Mouse (Mus musculus): ENCODE measurements around the gene Ptk6. TPM values are rescaled to one million over a fixed set of nuclear protein-coding genes. Genes with fewer than 3 reads are reported as not detected.

Gene Ptk6
- total and polyA plus RNA-seq, 2 experiments from 2014 or later = not detected

DNA sequence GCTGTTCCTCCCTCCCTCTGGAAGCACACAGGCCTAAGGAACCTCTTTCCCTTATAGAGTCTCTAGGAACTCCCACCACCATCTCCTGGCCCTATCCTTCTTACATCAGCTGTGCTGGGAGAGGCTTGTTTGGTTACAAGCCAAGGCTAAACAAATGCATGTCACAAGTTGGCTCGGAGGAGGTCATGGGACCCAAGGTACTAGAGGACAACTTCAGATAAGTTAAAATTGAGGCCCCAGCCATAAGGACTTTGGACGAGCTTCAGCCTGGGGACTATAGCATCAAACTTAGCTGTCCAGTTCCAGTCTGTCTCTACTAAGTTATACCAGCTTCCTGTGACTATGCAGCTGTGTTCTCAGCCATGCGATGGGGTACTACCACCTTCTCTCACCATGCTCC is 24.5 kb upstream of the Ptk6 start:
- H3K27ac ChIP-seq (ENCODE audit: low read depth, low read length) = no peak overlapping the region
- TF ChIP-seq CTCF (IDR thresholded peaks at IDR 0.05) = no peak
- no peak overlapping the region for H3K9ac ChIP-seq (replicated peaks; ENCODE audit: low read length, poor library complexity, severe bottlenecking)
- no peak overlapping the region for H3K4me2 ChIP-seq (ENCODE audit: low read depth, low read length, poor library complexity, severe bottlenecking)
- H3K4me1 ChIP-seq (ENCODE audit: insufficient read depth, low read length) = no peaks in the 10 kb centered on the region
- 79% methylated on average over 3 of the region's 3 CpGs for WGBS
- H3K9me3 ChIP-seq (ENCODE audit: low read length) = no peaks in the 10 kb centered on the region
- H3K36me3 ChIP-seq (ENCODE audit: insufficient read depth, low read length) = no peaks in the 10 kb centered on the region
- no peaks in the 10 kb centered on the region for H3K27me3 ChIP-seq (ENCODE audit: insufficient read depth, low read length)
- ATAC-seq (ENCODE audit: low FRiP score) (no peak), DNase-seq (ENCODE audit: low spot score) (no peak)
- H3K4me3 ChIP-seq (ENCODE audit: low read depth, low read length) = no peak overlapping the region

DNA sequence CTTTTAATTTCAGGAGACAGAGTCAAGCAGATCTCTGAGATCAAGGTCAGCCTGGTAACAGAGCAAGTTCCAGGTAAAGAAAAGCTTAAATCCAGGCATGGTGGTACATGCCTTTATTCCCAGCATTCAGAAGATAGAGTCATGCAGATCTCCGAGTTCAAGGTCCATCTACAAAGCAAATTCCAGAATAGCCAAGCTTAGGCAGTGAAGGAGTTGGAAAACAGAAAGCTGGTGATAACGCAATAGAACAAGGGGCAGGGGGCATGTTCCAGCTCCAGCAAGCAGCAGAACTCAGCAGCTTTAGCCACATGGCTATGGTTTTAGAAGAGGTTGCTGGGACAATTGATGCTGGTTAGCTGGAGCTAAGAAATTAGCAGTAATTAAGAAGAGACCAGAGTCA is 22.4 kb upstream of the Ptk6 start:
- DNase-seq (ENCODE audit: low spot score) (no peak), ATAC-seq (ENCODE audit: low FRiP score) (no peak)
- Histone ChIP-seq H3K4me3 (ENCODE audit: low read depth, low read length) (no peak overlapping the region), H3K9ac (replicated peaks; ENCODE audit: low read length, poor library complexity, severe bottlenecking) (no peak overlapping the region), H3K4me2 (ENCODE audit: low read depth, low read length, poor library complexity, severe bottlenecking) (no peak overlapping the region), H3K36me3 (ENCODE audit: insufficient read depth, low read length) (no peaks in the 10 kb centered on the region), H3K4me1 (ENCODE audit: insufficient read depth, low read length) (peaks cover 6% of the 10 kb centered on the region), H3K27me3 (ENCODE audit: insufficient read depth, low read length) (no peaks in the 10 kb centered on the region), H3K27ac (ENCODE audit: low read depth, low read length) (no peak overlapping the region), H3K9me3 (ENCODE audit: low read length) (no peaks in the 10 kb centered on the region)
- 90% methylated on average over 2 of the region's 2 CpGs for WGBS
- no peak for TF ChIP-seq CTCF (IDR thresholded peaks at IDR 0.05)

DNA sequence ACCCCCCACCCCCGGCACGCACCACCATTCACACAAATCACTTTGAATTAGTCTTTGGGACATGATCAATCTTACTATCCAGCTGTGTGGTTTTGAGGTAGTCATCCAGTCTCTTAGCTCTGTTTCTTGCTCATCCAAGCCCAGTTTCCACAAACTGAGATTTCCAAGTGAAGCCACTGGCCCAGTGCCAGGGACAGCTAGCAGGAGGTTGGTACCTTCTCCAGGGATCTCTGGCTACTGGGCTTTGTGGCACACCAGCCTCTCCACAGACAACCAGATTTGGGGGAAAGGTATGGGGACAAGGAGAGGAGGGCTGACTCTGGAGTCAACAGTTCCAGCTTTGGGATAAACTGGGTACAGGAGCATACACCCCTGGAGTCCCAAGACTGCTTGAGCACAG is 17.8 kb upstream of the Ptk6 start:
- Histone ChIP-seq H3K9ac (replicated peaks; ENCODE audit: low read length, poor library complexity, severe bottlenecking) (peak overlapping the region; percentile 29; the same call in 1 of the 2 replicates), H3K27me3 (ENCODE audit: insufficient read depth, low read length) (no peaks in the 10 kb centered on the region), H3K36me3 (ENCODE audit: insufficient read depth, low read length) (no peaks in the 10 kb centered on the region), H3K4me3 (ENCODE audit: low read depth, low read length) (peak overlapping the region; percentile 22), H3K4me2 (ENCODE audit: low read depth, low read length, poor library complexity, severe bottlenecking) (peak overlapping the region; percentile 52), H3K27ac (ENCODE audit: low read depth, low read length) (no peak overlapping the region), H3K9me3 (ENCODE audit: low read length) (no peaks in the 10 kb centered on the region), H3K4me1 (ENCODE audit: insufficient read depth, low read length) (peaks cover 9% of the 10 kb centered on the region)
- no peak for TF ChIP-seq CTCF (IDR thresholded peaks at IDR 0.05)
- WGBS = 32% methylated on average over 2 of the region's 2 CpGs
- DNase-seq (ENCODE audit: low spot score) = no peak
- no peak for ATAC-seq (ENCODE audit: low FRiP score)

DNA sequence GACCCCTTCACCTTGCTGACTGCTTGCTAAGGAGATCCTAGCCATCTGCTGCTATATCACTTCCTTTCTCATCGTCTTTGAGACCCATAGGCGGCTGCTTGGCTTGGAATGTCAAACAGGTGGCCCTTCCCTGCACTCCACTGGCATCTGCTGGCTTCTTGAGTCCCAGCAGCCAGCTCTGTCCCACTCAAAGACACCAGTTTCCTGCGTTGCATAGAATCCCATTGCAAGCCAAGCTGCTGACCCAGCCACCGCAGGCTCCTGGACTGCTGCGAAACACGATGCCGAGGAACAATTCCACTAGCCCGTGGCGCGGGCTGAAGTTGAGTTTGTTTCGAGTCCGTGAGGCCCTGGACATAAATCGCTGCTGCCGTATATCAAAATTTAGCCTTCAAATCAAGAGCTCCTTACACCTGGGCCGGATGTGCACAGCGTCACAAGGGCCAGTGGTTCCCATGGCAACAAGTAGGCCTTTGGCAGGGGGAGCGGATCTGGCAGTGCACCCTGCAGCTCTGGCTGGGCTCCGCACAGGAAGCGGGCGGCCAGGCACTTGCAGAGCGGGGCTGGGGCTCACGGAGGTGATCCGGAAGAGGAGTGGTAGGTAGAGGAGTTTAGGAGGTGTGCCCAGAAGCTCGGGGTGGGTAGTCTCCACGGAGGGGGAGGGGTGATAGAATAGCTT is 17.1 kb upstream of the Ptk6 start, which contains the start of gene Fndc11:
TSS of gene Fndc11 (plus strand) at position 476 of the 679 bp plus-strand sequence.
- Histone ChIP-seq H3K4me1 (ENCODE audit: insufficient read depth, low read length) (peaks cover 9% of the 10 kb centered on the region), H3K36me3 (ENCODE audit: insufficient read depth, low read length) (no peaks in the 10 kb centered on the region), H3K27me3 (ENCODE audit: insufficient read depth, low read length) (no peaks in the 10 kb centered on the region), H3K9ac (replicated peaks; ENCODE audit: low read length, poor library complexity, severe bottlenecking) (peak within 1 kb of the TSS; percentile 29; the same call in 1 of the 2 replicates), H3K4me2 (ENCODE audit: low read depth, low read length, poor library complexity, severe bottlenecking) (peak within 1 kb of the TSS; percentile 52), H3K4me3 (ENCODE audit: low read depth, low read length) (peak within 1 kb of the TSS; percentile 22), H3K27ac (ENCODE audit: low read depth, low read length) (peak within 1 kb of the TSS; percentile 43; the same call in 1 of the 2 replicates), H3K9me3 (ENCODE audit: low read length) (no peaks in the 10 kb centered on the region)
- ATAC-seq (ENCODE audit: low FRiP score) (peak; percentile 92), DNase-seq (ENCODE audit: low spot score) (peak; percentile 76)
- WGBS = 2% methylated on average over 25 of the region's 25 CpGs
- peak; percentile 56 for TF ChIP-seq CTCF (IDR thresholded peaks at IDR 0.05)

DNA sequence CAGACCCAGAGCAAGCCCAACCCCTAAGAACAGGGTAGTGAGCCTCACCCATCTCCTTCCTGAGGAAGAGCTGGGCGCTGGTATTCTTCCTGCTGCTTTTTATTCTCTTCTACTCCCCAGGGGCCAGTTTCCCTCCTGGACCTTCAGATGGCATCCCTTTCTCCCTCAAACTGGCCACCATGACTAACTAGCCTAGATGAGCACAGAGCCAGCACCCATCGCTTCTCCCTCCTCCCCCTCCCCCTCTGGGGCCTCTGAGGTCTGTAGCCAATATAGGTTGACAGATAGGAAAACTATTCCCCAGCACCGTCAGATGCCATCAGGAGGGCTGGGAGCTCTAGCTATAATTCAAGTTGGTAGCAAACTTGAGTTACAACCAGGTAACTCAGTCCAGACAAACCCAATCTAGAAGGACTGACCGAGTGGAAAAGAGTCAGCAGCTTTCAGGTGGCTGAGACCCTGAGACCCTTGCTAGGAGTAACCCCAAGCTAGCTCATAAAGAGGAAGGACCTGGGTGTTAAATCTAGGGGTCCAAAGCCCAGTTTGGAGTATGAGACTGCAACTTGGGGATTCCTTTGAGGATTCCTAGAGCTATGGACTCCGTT is 16.4 kb upstream of the Ptk6 start:
- peak; percentile 10; the same call in 1 of the 2 replicates for ATAC-seq (ENCODE audit: low FRiP score)

DNA sequence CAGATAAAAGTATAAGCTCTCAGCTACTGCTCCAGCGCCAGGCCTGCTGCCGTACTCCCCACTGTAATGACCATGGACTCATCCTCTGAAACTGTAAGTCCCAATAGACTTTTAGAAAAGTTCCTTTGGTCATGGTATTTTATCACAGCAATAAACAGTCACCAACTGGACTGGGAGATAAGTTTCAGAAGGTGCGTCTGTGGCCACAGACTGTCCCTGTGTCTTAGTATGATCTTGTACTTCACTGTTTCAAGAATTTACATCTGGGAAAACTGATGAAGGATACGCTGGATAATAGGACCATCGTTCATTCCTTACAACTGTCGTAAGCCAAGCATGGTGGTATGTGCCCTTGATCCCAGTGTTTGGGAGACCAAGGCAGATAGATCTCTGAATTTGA is 13.4 kb upstream of the Ptk6 start:
- no peak for TF ChIP-seq CTCF (IDR thresholded peaks at IDR 0.05)
- Histone ChIP-seq H3K9me3 (ENCODE audit: low read length) (no peaks in the 10 kb centered on the region), H3K9ac (replicated peaks; ENCODE audit: low read length, poor library complexity, severe bottlenecking) (no peak overlapping the region), H3K4me1 (ENCODE audit: insufficient read depth, low read length) (peaks cover 9% of the 10 kb centered on the region), H3K4me3 (ENCODE audit: low read depth, low read length) (no peak overlapping the region), H3K27me3 (ENCODE audit: insufficient read depth, low read length) (peaks cover 26% of the 10 kb centered on the region), H3K36me3 (ENCODE audit: insufficient read depth, low read length) (no peaks in the 10 kb centered on the region), H3K4me2 (ENCODE audit: low read depth, low read length, poor library complexity, severe bottlenecking) (no peak overlapping the region), H3K27ac (ENCODE audit: low read depth, low read length) (no peak overlapping the region)
- 92% methylated on average over 6 of the region's 6 CpGs for WGBS
- ATAC-seq (ENCODE audit: low FRiP score) (no peak), DNase-seq (ENCODE audit: low spot score) (no peak)

More for the DNA sequence above, 16.4 kb upstream of the Ptk6 start:
- no peak for TF ChIP-seq CTCF (IDR thresholded peaks at IDR 0.05)
- H3K36me3 ChIP-seq (ENCODE audit: insufficient read depth, low read length) = no peaks in the 10 kb centered on the region
- no peak for DNase-seq (ENCODE audit: low spot score)
- H3K27me3 ChIP-seq (ENCODE audit: insufficient read depth, low read length) = no peaks in the 10 kb centered on the region
- 67% methylated on average over 5 of the region's 5 CpGs for WGBS
- H3K4me1 ChIP-seq (ENCODE audit: insufficient read depth, low read length) = peaks cover 9% of the 10 kb centered on the region
- H3K9ac ChIP-seq (replicated peaks; ENCODE audit: low read length, poor library complexity, severe bottlenecking) = no peak overlapping the region
- peak overlapping the region; percentile 52; the same call in 1 of the 2 replicates for H3K4me2 ChIP-seq (ENCODE audit: low read depth, low read length, poor library complexity, severe bottlenecking)
- peak overlapping the region; percentile 43; the same call in 1 of the 2 replicates for H3K27ac ChIP-seq (ENCODE audit: low read depth, low read length)
- no peaks in the 10 kb centered on the region for H3K9me3 ChIP-seq (ENCODE audit: low read length)
- H3K4me3 ChIP-seq (ENCODE audit: low read depth, low read length) = no peak overlapping the region
